Mouse (Mus musculus) liver, adult 2 months (tissue): ENCODE data around the gene Gm17324. TPM values are rescaled to one million over a fixed set of nuclear protein-coding genes. Genes with fewer than 3 reads are reported as not detected.

Experiments
- DNase-seq: peaks from one replicate; pipeline ENCODE4 v3.0.0-alpha.2; 2011; ENCODE audit warnings: low read depth, low spot score; ENCODE audit errors: extremely low read depth
- H3K27ac ChIP-seq: fragments of 200-500 bp; replicated peaks from 2 replicates; pipeline ENCODE4 v1.5.1; 2012; ENCODE audit warnings: low read depth, mild to moderate bottlenecking, control low read depth, inconsistent platforms, low read length; ENCODE audit not compliant: insufficient read depth
- H3K27me3 ChIP-seq: fragments of 200-500 bp; 2 replicates; pipeline ENCODE4 v1.6.1; 2012; ENCODE audit warnings: mild to moderate bottlenecking, moderate library complexity, low read length, inconsistent platforms; ENCODE audit not compliant: control insufficient read depth, insufficient read depth
- H3K36me3 ChIP-seq: fragments of 200-500 bp; 2 replicates; pipeline ENCODE4 v1.6.1; 2012; ENCODE audit warnings: low read length, inconsistent platforms; ENCODE audit not compliant: control insufficient read depth, insufficient read depth
- H3K4me1 ChIP-seq: fragments of 200-500 bp; 2 replicates; pipeline ENCODE4 v1.6.1; 2011; ENCODE audit warnings: low read length; ENCODE audit not compliant: control insufficient read depth, insufficient read depth
- H3K4me3 ChIP-seq: fragments of 200-500 bp; 2 replicates; pipeline ENCODE4 v1.5.1; 2011; ENCODE audit warnings: low read depth, mild to moderate bottlenecking, control low read depth, low read length, moderate library complexity; ENCODE audit not compliant: insufficient read depth
- H3K79me2 ChIP-seq: fragments of 200-500 bp; 2 replicates; pipeline ENCODE4 v1.6.1; 2012; ENCODE audit warnings: inconsistent platforms, mild to moderate bottlenecking, low read length, moderate library complexity; ENCODE audit not compliant: control insufficient read depth, insufficient read depth
- H3K9ac ChIP-seq: fragments of 200-500 bp; 2 replicates; pipeline ENCODE4 v1.6.1; 2012; ENCODE audit warnings: low read depth, mild to moderate bottlenecking, control low read depth, inconsistent platforms, low read length
- CTCF ChIP-seq: fragments of 200-500 bp; IDR thresholded peaks from 2 replicates; pipeline ENCODE4 v1.5.1; 2011; ENCODE audit warnings: low read depth, low read length, control low read depth
- POLR2A ChIP-seq: fragments of 200-500 bp; IDR thresholded peaks from 2 replicates; pipeline ENCODE4 v1.6.1; 2011; ENCODE audit warnings: low read length, control low read depth; ENCODE audit not compliant: insufficient read depth; ENCODE audit errors: extremely low read depth
- WGBS: fragments of 180-500 bp; shearing (Covaris S2); methylation state at CpG from one replicate; pipeline ENCODE4 v1.1.7; 2018; 5-methylcytosine and 5-hydroxymethylcytosine counted together
- polyA plus RNA-seq: library from polyadenylated mRNA; depleted of rRNA; stranded (reverse); fragments of >200 nt; gene quantifications from 2 replicates; pipeline ENCODE4 v1.2.3, GENCODE M21; 2012; rRNA removed
- total RNA-seq: library from RNA; depleted of rRNA; stranded (reverse); fragments of >200 nt; gene quantifications from 2 replicates; pipeline ENCODE4 v1.2.3, GENCODE M21; 2014; rRNA removed

Gm17324 gene
- total and polyA plus RNA-seq, 2 experiments: 0.18 to 0.20 TPM

DNA sequence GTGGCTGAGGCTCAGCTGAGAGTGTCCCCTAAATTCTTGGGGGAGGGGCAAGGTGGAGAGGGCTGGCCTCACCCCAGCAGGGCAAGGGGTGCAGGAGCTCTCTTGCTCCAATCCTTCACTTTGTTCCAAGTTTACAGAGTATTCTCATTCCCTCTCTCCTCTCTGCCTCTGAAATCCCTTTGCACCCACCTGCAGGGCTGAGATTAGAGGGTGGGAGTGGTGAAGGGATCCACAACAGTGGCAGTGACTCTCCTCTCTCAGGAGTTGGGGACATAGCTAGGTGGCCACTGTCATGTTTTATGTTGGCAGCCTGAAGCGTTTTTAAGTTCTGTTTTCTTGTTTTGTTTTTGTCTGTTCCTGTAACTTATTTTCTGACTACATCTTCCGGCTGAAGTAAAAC is 19.0 kb downstream of the Gm17324 start:
- no peaks in the 10 kb centered on the region for H3K4me1 ChIP-seq
- no peaks in the 10 kb centered on the region for H3K27me3 ChIP-seq
- no peaks in the 10 kb centered on the region for H3K79me2 ChIP-seq
- 70% methylated on average over 2 of the region's 2 CpGs for WGBS
- no peak overlapping the region for H3K4me3 ChIP-seq
- no peaks in the 10 kb centered on the region for H3K36me3 ChIP-seq
- TF ChIP-seq CTCF (no peak), POLR2A (no peak)
- no peak overlapping the region for H3K9ac ChIP-seq
- DNase-seq: no peak
- no peak overlapping the region for H3K27ac ChIP-seq

DNA sequence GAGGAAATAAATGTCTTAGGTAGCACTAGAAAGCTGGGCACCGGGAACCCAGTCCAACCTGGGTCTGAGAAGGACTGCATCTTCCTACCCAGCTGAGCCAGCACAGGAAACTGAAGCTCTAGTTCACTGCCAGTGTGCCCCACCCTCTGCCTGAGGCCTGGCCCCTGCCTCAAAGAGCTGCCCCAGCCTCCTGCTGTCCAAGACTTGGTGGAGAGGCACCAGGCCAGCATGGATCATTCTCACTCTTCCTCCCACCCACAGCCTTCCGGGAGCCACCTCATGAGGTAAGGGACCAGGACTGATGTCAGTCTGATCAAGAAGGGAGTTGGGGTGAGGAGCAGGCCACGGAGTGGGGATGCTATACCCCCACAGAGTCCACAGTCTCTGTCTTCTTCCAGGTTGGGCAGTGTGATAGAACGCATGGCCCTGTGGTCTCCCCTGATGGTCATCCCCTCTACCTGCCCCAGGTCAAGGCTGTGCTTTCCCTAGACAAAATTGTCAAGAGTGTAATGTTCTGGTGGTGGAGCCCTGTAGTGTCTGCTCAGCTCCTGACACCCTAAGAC is 19.6 kb downstream of the Gm17324 start:
- Histone ChIP-seq H3K9ac (no peak overlapping the region), H3K27ac (no peak overlapping the region), H3K4me3 (no peak overlapping the region), H3K4me1 (no peaks in the 10 kb centered on the region), H3K27me3 (no peaks in the 10 kb centered on the region), H3K79me2 (no peaks in the 10 kb centered on the region), H3K36me3 (no peaks in the 10 kb centered on the region)
- 89% methylated on average over 4 of the region's 4 CpGs for WGBS
- no peak for DNase-seq
- no peak for TF ChIP-seq CTCF
- no peak for TF ChIP-seq POLR2A

DNA sequence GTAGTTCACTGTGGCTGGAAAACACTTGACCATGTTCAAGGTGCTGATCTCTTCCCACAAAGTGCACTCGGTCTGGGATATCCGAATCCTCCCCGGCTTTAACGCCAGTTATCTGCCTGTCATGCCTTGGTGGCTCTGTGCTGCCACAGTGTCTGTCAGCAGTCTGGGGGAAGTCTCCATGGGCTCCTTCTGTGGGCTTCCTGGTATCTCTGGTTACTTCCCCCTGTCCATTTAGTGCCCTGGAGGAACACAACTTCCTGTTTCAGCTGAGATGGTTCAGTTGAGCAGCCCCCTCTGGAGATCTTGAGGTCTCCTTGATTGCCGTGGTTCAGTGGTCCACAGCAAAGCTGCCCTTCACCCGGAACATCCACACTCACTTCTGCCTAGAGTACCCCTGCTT is 20.4 kb downstream of the Gm17324 start:
- no peaks in the 10 kb centered on the region for H3K27me3 ChIP-seq
- H3K4me3 ChIP-seq: no peak overlapping the region
- no peaks in the 10 kb centered on the region for H3K36me3 ChIP-seq
- WGBS: 80% methylated on average over 6 of the region's 6 CpGs
- H3K9ac ChIP-seq: no peak overlapping the region
- H3K4me1 ChIP-seq: no peaks in the 10 kb centered on the region
- no peaks in the 10 kb centered on the region for H3K79me2 ChIP-seq
- peak; percentile 11 for DNase-seq
- TF ChIP-seq POLR2A: no peak
- peak overlapping the region; percentile 5; the same call in 1 of the 2 replicates for H3K27ac ChIP-seq

DNA sequence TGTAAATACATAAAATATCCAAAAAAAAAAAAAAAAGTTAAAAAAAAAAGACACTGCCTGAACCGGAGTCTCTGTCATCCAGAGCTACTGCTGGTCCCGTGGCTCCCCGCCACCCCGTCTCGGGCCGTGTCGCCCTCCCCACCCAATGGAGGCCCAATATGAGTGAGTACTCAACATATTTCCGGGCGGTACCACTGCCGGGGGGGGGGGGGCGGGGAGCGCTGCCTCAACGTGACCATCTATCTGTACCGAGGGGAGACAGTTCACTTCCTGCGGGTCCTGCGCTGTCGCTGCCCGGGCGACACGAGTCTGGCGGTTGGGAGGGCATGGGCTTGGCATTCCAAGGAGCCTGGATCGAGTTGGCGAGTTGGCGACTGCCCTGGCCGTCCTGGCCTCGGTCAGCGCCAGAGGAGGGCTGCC is 21.2 kb downstream of the Gm17324 start:
- no peak for DNase-seq
- H3K4me3 ChIP-seq: peak overlapping the region; percentile 53; the same call in 1 of the 2 replicates
- H3K36me3 ChIP-seq: no peaks in the 10 kb centered on the region
- WGBS: 24% methylated on average over 27 of the region's 27 CpGs
- no peaks in the 10 kb centered on the region for H3K79me2 ChIP-seq
- no peak overlapping the region for H3K27ac ChIP-seq
- peak overlapping the region; percentile 51; the same call in 1 of the 2 replicates for H3K9ac ChIP-seq
- TF ChIP-seq CTCF (no peak), POLR2A (no peak)
- H3K4me1 ChIP-seq: no peaks in the 10 kb centered on the region
- H3K27me3 ChIP-seq: no peaks in the 10 kb centered on the region

DNA sequence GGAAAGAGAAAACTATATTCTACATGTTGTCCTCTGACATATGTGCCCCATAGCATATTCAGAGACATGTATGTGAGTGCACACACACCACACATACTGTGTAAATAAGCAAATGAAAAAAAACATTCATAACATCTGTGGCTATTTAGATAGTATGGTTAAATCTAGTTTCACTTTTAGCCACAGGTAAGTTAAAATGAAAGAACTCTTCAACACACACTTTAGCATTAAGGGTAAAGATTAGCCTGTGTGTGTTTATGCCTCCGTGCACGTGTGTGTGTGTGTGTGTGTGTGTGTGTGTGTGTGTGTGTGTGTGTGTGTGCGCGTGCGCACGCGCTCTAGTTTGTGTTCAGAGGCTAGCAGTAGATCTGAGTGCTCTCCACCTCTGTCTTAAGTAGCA is 47.0 kb downstream of the Gm17324 start:
- Histone ChIP-seq H3K27ac (no peak overlapping the region), H3K79me2 (no peaks in the 10 kb centered on the region), H3K9ac (no peak overlapping the region), H3K27me3 (no peaks in the 10 kb centered on the region), H3K36me3 (no peaks in the 10 kb centered on the region), H3K4me1 (no peaks in the 10 kb centered on the region), H3K4me3 (no peak overlapping the region)
- DNase-seq: no peak
- WGBS: 86% methylated on average over 7 of the region's 7 CpGs
- no peak for TF ChIP-seq CTCF
- TF ChIP-seq POLR2A: no peak

DNA sequence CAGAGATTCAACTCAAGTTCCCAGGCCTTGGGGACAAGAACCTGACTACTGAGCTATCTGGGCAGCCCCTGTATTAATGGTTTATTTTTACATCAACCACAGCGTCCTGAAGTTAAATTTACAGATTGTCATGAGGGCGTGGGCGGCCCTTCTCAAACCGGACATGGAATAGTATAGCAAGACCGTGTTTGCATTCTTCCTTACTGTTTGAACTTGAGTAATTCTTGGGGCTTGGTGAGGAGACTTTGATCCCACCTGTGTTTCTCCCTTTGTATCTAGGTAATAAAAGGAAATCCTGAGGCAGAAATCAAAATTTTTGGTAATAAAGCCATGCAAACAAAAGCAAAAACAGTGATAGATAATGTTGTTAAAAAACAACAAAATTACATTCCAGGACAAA is 48.0 kb downstream of the Gm17324 start:
- no peak for TF ChIP-seq POLR2A
- TF ChIP-seq CTCF: no peak

More for the DNA sequence above, 48.0 kb downstream of the Gm17324 start:
- DNase-seq: no peak
- H3K36me3 ChIP-seq: no peaks in the 10 kb centered on the region
- H3K4me1 ChIP-seq: no peaks in the 10 kb centered on the region
- no peak overlapping the region for H3K9ac ChIP-seq
- H3K27ac ChIP-seq: no peak overlapping the region
- 78% methylated on average over 5 of the region's 5 CpGs for WGBS
- no peak overlapping the region for H3K4me3 ChIP-seq
- H3K79me2 ChIP-seq: no peaks in the 10 kb centered on the region
- H3K27me3 ChIP-seq: peaks cover 7% of the 10 kb centered on the region

Other genes starting within 250 kb of the Gm17324 start
- gene Gsta1, start 218.1 kb downstream of the Gm17324 start, total RNA-seq: 6.1 and 42.4 TPM in 2 replicates
- 1.0 and 2.8 TPM in 2 replicates for gene Gsta1, start 218.1 kb downstream of the Gm17324 start, polyA plus RNA-seq
- gene Gm3776, start 191.7 kb downstream of the Gm17324 start, total RNA-seq: 5.1 and 42.0 TPM in 2 replicates
- gene Gm3776, start 191.7 kb downstream of the Gm17324 start, polyA plus RNA-seq: 0.48 and 0.92 TPM in 2 replicates
- gene Gm10639, start 158.9 kb downstream of the Gm17324 start, total RNA-seq: 0.54 TPM in 1 of 2 replicates, not detected in the other
- gene Gm10639, start 158.9 kb downstream of the Gm17324 start, polyA plus RNA-seq: not detected in 2 replicates
- not detected in 2 replicates for gene Omt2a, start 134.0 kb downstream of the Gm17324 start, total RNA-seq
- not detected in 2 replicates for gene Omt2a, start 134.0 kb downstream of the Gm17324 start, polyA plus RNA-seq
- not detected in 2 replicates for gene Omt2b, start 121.2 kb downstream of the Gm17324 start, total RNA-seq
- gene Omt2b, start 121.2 kb downstream of the Gm17324 start, polyA plus RNA-seq: not detected in 2 replicates
- 106 and 182 TPM in 2 replicates for gene Gsta2, start 93.0 kb downstream of the Gm17324 start, total RNA-seq
- gene Gsta2, start 93.0 kb downstream of the Gm17324 start, polyA plus RNA-seq: 22.4 and 26.3 TPM in 2 replicates
- gene Dppa5a, start 80.6 kb downstream of the Gm17324 start, total RNA-seq: not detected in 2 replicates
- gene Dppa5a, start 80.6 kb downstream of the Gm17324 start, polyA plus RNA-seq: not detected in 2 replicates
- gene Ooep, start 70.1 kb downstream of the Gm17324 start, total RNA-seq: not detected in 2 replicates
- not detected in 2 replicates for gene Ooep, start 70.1 kb downstream of the Gm17324 start, polyA plus RNA-seq
- 0.09 TPM in 1 of 2 replicates, not detected in the other for gene Ddx43, start 53.0 kb downstream of the Gm17324 start, total RNA-seq
- not detected in 2 replicates for gene Ddx43, start 53.0 kb downstream of the Gm17324 start, polyA plus RNA-seq
- 0.18 and 0.34 TPM in 2 replicates for gene Cgas, start 5.5 kb downstream of the Gm17324 start, total RNA-seq
- gene Cgas, start 5.5 kb downstream of the Gm17324 start, polyA plus RNA-seq: 0.07 and 0.12 TPM in 2 replicates
- gene Mto1, start 578 bp downstream of the Gm17324 start, total RNA-seq: 18.7 and 18.9 TPM in 2 replicates
- 16.9 and 17.3 TPM in 2 replicates for gene Mto1, start 578 bp downstream of the Gm17324 start, polyA plus RNA-seq
- 7,986 and 8,406 TPM in 2 replicates for gene Eef1a1, start 40.4 kb upstream of the Gm17324 start, total RNA-seq
- 2,468 and 2,707 TPM in 2 replicates for gene Eef1a1, start 40.4 kb upstream of the Gm17324 start, polyA plus RNA-seq
- 16.4 and 17.0 TPM in 2 replicates for gene Slc17a5, start 139.3 kb upstream of the Gm17324 start, total RNA-seq
- gene Slc17a5, start 139.3 kb upstream of the Gm17324 start, polyA plus RNA-seq: 10.9 and 12.1 TPM in 2 replicates
- not detected in 2 replicates for gene Cd109, start 166.8 kb upstream of the Gm17324 start, total RNA-seq
- gene Cd109, start 166.8 kb upstream of the Gm17324 start, polyA plus RNA-seq: not detected in 2 replicates